Mouse (Mus musculus) mature B cell (primary cell): Measurements from ENCODE around the gene Hist2h2aa1.
"Not testable (repeated sequence)": the region's sequence is repeated elsewhere in the genome, so short reads cannot be mapped to it uniquely, and the experiment has no call there.

ENCODE experiments used
- in situ Hi-C: fragments of 300-500 bp; cut with MboI; formaldehyde crosslinking; loops from 2 replicates; pipeline ENCODE4 v1.14.3; 2019

The Hist2h2aa1 gene

GRCm38 (mm10) chr3:96230404-96230803 is 14.9 kb upstream of the Hist2h2aa1 start:
- in situ Hi-C loops: no loop called here

DNA sequence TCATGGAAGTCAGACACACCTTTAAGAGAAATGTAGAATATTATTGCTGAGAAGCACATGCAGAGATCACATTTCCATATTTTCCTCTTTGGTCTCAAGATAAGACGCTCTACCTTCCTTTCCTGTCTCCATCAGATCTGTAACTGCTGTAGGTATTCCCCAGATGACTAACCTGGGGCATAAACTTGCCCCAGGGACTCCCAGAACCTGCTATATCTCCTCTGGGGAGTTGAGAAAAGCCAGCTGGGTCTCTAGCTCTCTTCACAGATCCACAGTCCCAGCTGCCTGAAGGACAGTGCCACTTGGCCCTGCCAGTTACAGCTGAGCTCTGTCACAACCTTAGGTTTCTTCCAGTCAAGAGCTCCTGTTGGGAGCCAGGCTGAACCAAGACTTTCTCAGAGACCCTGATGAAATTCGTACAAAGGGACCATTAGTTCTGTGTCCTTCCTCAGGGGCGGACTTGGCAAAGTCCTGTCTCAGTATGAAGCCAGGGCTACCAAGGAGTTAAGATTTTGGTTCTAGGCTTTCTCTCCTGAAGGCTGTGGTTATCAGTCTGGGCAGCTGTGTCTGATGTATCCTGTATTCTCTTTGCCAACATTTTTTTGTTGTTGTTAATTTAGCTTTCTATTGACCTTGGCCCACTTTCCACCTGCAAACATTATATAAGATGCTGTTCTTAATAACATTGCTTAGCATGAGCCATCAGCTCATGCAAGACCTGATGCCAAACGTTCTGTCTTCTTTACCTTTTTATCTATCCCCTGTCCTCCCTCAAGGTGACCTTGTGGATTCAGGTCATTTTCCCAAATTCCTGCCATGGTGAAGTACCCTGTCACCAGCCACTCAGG is 14.2 kb upstream of the Hist2h2aa1 start:
- in situ Hi-C loops: no loop called here

GRCm38 (mm10) chr3:96231758-96232120 is 13.6 kb upstream of the Hist2h2aa1 start:
- in situ Hi-C loops: no loop called here

DNA sequence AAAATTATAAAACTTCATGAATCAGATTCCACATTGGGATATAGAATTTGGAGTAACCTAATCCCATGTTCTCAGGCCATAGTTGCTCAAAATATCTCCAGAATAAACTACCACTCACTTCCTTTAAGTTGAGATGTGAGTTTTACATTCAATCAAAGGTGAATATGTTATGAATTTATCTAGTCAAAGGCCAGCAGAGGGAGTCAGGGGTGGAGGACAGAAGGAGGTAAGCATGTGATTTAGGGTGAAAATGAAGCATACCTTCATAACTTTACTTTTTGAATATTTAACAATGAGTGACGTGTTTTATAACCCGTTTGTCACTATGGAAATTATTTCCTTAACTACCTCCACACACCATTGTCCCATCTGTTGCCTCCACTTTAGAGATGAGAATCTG is 10.4 kb upstream of the Hist2h2aa1 start:
- in situ Hi-C loops: no loop called here

DNA sequence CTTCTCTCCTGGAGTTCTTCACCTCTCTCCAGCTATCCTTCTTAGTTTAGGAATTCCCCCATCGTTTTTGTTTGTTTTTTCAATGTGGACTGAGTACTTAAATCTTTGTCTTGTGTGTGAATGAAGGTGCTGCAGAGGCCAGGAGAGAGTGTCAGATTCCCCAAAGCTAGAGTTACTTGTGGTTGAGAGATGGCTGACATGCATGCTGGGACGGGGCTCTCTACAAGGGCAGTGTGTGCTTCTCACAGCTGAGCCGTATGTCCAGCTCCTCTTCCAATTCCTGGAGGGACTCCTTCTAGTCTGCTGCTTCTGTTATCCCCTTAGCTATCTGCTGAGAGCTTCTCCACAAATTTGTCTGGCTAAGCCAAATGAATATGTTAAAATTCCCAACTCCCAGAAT is 9.5 kb upstream of the Hist2h2aa1 start:
- in situ Hi-C loops: no loop called here

GRCm38 (mm10) chr3:96236834-96237334 is 8.4 kb upstream of the Hist2h2aa1 start:
- in situ Hi-C loops: no loop called here

DNA sequence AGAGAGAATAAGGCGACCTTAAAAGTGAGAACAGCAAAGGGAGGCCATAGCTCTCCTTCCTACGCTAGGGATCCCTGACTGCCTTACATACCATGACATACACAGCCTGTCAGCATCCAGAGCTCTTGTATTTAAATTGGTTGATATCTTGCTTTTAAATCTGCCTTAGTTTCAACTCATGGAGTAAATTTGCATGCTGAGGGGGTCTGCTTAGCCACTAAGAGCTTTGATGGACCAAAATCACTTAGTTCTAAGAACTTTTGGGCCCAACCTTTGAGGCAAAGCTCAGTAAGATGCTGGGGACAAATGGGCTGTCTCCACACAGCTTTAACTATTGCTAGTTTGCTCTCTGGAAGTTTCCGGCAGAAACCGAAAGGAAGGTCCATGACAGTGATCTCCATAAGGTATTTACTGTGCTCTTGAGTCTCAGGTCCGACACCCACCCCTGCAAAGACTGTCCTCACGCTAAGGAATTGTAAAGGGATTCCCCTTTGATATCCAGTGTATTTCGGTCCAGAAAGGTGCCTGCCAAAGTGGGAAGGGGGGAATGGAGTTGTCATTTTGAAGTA is 7.9 kb upstream of the Hist2h2aa1 start:
- in situ Hi-C loops: no loop called here

DNA sequence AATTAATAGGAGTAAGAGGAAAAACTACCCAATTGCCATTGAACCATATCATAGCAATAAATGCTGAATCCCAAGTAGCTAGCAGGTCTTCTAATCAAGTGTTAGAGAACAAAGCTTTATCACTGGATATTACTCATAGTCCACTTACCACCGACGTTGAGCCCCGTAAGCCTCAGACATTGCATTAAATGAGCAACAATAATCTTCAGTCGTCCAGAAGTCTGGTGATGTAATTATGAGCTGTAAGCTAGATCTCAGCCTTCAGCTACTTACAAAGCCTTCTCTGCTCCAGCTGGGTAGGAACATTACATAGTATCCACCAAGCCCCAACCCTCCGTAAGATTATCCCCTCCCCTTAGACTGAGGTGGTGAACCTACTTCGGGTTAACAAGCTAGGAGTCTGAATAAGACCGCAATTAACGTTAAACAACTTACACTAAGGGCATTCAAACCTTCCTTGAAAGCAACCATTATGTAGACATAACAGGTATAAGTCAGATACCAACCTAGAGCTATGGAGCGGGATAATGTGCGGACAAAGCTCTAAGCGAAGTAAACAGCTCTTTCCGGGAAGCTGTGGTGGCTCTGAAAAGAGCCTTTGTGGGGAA is 7.3 kb upstream of the Hist2h2aa1 start:
- in situ Hi-C loops: no loop called here

- in situ Hi-C loops: not testable (repeated sequence)
These were observed 6.1 kb upstream of the Hist2h2aa1 start, which contains the start of gene Hist2h3c2 for GRCm38 (mm10) chr3:96238954-96239793. Gene Hist2h3c2 (minus strand): TSS chr3:96239127.

DNA sequence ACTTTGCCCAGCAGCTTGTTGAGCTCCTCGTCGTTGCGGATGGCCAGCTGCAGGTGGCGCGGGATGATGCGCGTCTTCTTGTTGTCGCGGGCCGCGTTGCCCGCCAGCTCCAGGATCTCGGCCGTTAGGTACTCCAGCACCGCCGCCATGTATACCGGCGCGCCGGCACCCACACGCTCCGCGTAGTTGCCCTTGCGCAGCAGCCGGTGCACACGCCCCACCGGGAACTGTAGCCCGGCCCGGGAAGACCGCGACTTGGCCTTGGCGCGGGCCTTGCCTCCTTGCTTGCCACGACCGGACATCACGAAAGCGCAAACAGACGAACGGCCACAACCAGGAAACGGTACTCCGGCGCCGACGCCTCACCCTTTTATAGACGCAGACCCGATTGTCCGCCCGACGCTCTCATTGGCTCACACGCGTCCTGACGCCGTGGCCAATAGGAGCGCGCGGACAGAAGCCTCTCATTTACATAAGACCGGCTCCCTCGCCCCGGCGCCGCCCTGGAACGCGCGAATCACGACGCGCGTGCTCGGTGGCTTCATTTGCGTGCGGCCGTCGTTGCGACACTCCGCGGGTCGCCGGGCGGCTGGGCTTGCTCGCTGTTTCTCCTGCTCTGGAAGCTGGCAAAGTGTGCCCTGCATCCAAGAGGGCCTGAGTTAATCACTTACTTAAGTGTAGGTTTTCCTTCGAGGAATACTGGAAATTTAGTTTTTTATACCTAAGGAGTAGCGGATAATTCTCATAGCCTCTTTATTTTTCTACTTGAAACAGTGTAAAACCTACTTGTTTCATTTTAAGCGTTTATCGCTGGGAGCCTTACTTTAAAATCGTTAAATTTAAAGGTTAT is 5.1 kb upstream of the Hist2h2aa1 start, which contains the start of gene Hist2h2aa2:
TSS of gene Hist2h2aa2 (minus strand) at position 328 of the 850 bp plus-strand sequence.
- in situ Hi-C loops: not testable (repeated sequence)

DNA sequence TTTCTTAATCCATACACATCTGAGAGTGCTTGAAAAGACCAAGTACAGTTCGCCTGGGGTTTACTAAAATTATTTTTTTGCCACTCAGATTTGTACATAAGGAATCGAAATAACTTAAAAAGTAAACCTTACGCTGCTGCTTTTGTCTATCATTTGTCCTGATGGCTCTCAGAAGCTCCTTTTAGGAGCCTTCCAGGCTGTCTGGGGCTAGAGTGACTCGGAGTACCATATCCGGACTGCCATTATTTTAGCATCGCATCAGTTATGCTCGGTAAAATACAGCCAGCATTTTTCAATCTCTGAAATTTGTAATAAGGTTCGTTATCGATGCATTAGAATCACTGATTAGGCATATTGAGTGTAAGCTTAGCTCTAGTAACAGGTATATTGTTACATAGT is 4.5 kb upstream of the Hist2h2aa1 start:
- in situ Hi-C loops: no loop called here

GRCm38 (mm10) chr3:96243921-96244572 is 1.2 kb upstream of the Hist2h2aa1 start:
- in situ Hi-C loops: no loop called here

- in situ Hi-C loops: not testable (repeated sequence)
These were observed 721 bp downstream of the Hist2h2aa1 start for GRCm38 (mm10) chr3:96246018-96246417.

- in situ Hi-C loops: not testable (repeated sequence)
These were observed 1.1 kb downstream of the Hist2h2aa1 start, which contains the start of gene Hist2h3c1 for GRCm38 (mm10) chr3:96246427-96246856. Gene Hist2h3c1 (plus strand): TSS chr3:96246685.

GRCm38 (mm10) chr3:96247356-96248140 is 2.3 kb downstream of the Hist2h2aa1 start:
- in situ Hi-C loops: no loop called here

GRCm38 (mm10) chr3:96248141-96249033 is 3.1 kb downstream of the Hist2h2aa1 start:
- in situ Hi-C loops: no loop called here

DNA sequence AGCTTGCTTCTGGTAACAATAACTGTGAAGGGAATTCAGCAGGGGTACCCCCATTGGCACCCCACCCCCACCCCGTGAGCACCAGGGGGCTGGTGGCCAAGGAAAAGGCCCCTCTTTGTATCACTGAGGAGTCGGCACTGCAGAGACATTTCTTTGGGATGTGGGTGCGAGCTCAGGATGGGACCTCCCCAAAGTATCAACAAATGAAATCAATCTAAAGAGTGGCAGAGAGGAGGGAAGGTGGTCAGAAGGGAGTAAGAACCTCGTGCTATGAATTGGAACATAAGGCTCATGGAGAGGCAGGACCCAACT is 3.7 kb downstream of the Hist2h2aa1 start:
- in situ Hi-C loops: no loop called here

DNA sequence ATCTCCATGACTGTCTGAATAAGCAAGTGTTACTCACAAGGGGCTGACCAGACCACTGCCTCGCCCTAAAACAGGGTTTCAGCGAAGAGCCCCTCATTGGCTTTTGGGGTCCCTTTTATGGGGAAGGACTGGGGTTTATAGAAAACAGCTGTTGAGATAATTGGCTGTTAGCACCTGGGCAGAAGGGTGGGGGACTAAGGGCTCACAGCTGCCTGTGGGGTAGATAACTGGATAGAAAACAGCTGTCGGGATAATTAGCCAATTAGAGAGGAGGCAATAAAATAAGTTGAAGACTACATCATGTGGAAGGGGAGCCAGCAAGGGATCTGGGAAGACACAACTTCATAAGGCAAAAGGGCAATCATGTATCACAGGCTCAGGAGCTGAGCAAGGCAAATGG is 5.6 kb downstream of the Hist2h2aa1 start:
- in situ Hi-C loops: no loop called here
